Mouse (Mus musculus): ENCODE results near the gene Sh3d21. TPM values are rescaled to one million over a fixed set of nuclear protein-coding genes. Genes with fewer than 3 reads are reported as not detected.
"Not testable (repeated sequence)": the region's sequence is repeated elsewhere in the genome, so short reads cannot be mapped to it uniquely, and the experiment has no call there.

Sh3d21 gene
- polyA plus RNA-seq, 1 experiment from 2014 or later: 2.1 TPM

GRCm38 (mm10) chr4:126197485-126197884, 34.2 kb upstream of the Sh3d21 start:
- H3K9ac ChIP-seq: no peak overlapping the region
- no peak overlapping the region for H3K4me2 ChIP-seq (replicated peaks)
- 81% methylated on average over 3 of the region's 3 CpGs for WGBS
- H3K27ac ChIP-seq: no peak overlapping the region
- peaks cover 13% of the 10 kb centered on the region for H3K36me3 ChIP-seq
- H3K4me3 ChIP-seq: no peak overlapping the region
- no peaks in the 10 kb centered on the region for H3K9me3 ChIP-seq
- peaks cover 23% of the 10 kb centered on the region for H3K4me1 ChIP-seq
- no peak for ATAC-seq (ENCODE audit: low FRiP score, low read depth)
- no peaks in the 10 kb centered on the region for H3K27me3 ChIP-seq (replicated peaks)

GRCm38 (mm10) chr4:126194916-126195315, 31.6 kb upstream of the Sh3d21 start:
- no peaks in the 10 kb centered on the region for H3K27me3 ChIP-seq (replicated peaks)
- no peak overlapping the region for H3K4me2 ChIP-seq (replicated peaks)
- ATAC-seq (ENCODE audit: low FRiP score, low read depth): no peak
- no peak overlapping the region for H3K27ac ChIP-seq
- H3K9ac ChIP-seq: no peak overlapping the region
- H3K4me1 ChIP-seq: peaks cover 8% of the 10 kb centered on the region; the same call in 1 of the 2 replicates
- no peak overlapping the region for H3K4me3 ChIP-seq
- peaks cover 23% of the 10 kb centered on the region for H3K36me3 ChIP-seq
- H3K9me3 ChIP-seq: no peaks in the 10 kb centered on the region
- 98% methylated on average over 4 of the region's 4 CpGs for WGBS

- Histone ChIP-seq H3K4me2 (replicated peaks) (no peak overlapping the region), H3K27ac (no peak overlapping the region), H3K9me3 (no peaks in the 10 kb centered on the region), H3K4me1 (peaks cover 3% of the 10 kb centered on the region; the same call in 1 of the 2 replicates), H3K36me3 (peaks cover 23% of the 10 kb centered on the region), H3K9ac (no peak overlapping the region), H3K4me3 (no peak overlapping the region), H3K27me3 (replicated peaks) (no peaks in the 10 kb centered on the region)
- ATAC-seq (ENCODE audit: low FRiP score, low read depth): no peak
Measured at GRCm38 (mm10) chr4:126194216-126194615, 30.9 kb upstream of the Sh3d21 start.

- Histone ChIP-seq H3K4me3 (no peak overlapping the region), H3K4me1 (no peaks in the 10 kb centered on the region), H3K27ac (no peak overlapping the region), H3K9me3 (no peaks in the 10 kb centered on the region), H3K27me3 (replicated peaks) (no peaks in the 10 kb centered on the region), H3K4me2 (replicated peaks) (no peak overlapping the region), H3K9ac (no peak overlapping the region), H3K36me3 (peaks cover 27% of the 10 kb centered on the region)
- no peak for ATAC-seq (ENCODE audit: low FRiP score, low read depth)
- WGBS: 99% methylated on average over 2 of the region's 2 CpGs
Measured at GRCm38 (mm10) chr4:126190636-126191035, 27.3 kb upstream of the Sh3d21 start.

- ATAC-seq (ENCODE audit: low FRiP score, low read depth): no peak
- Histone ChIP-seq H3K4me2 (replicated peaks) (no peak overlapping the region), H3K27ac (no peak overlapping the region), H3K27me3 (replicated peaks) (no peaks in the 10 kb centered on the region), H3K9ac (no peak overlapping the region), H3K9me3 (no peaks in the 10 kb centered on the region), H3K36me3 (peaks cover 23% of the 10 kb centered on the region; the same call in 1 of the 2 replicates), H3K4me3 (no peak overlapping the region), H3K4me1 (no peaks in the 10 kb centered on the region)
- 93% methylated on average over 3 of the region's 3 CpGs for WGBS
Measured at GRCm38 (mm10) chr4:126187096-126187495, 23.8 kb upstream of the Sh3d21 start.

GRCm38 (mm10) chr4:126183034-126183433, 19.7 kb upstream of the Sh3d21 start:
- no peak overlapping the region for H3K27ac ChIP-seq
- peaks cover 40% of the 10 kb centered on the region for H3K36me3 ChIP-seq
- no peaks in the 10 kb centered on the region for H3K9me3 ChIP-seq
- no peak for ATAC-seq (ENCODE audit: low FRiP score, low read depth)
- no peak overlapping the region for H3K4me2 ChIP-seq (replicated peaks)
- no peak overlapping the region for H3K4me3 ChIP-seq
- H3K9ac ChIP-seq: no peak overlapping the region
- no peaks in the 10 kb centered on the region for H3K27me3 ChIP-seq (replicated peaks)
- WGBS: 96% methylated on average over 5 of the region's 5 CpGs
- H3K4me1 ChIP-seq: no peaks in the 10 kb centered on the region

GRCm38 (mm10) chr4:126181170-126181957, 18.1 kb upstream of the Sh3d21 start:
- no peaks in the 10 kb centered on the region for H3K27me3 ChIP-seq (replicated peaks)
- H3K36me3 ChIP-seq: peaks cover 53% of the 10 kb centered on the region
- no peaks in the 10 kb centered on the region for H3K9me3 ChIP-seq
- no peak overlapping the region for H3K4me2 ChIP-seq (replicated peaks)
- no peak for ATAC-seq (ENCODE audit: low FRiP score, low read depth)
- 77% methylated on average over 7 of the region's 7 CpGs for WGBS
- H3K27ac ChIP-seq: no peak overlapping the region
- H3K9ac ChIP-seq: no peak overlapping the region
- no peak overlapping the region for H3K4me3 ChIP-seq
- H3K4me1 ChIP-seq: no peaks in the 10 kb centered on the region

- peaks cover 81% of the 10 kb centered on the region for H3K36me3 ChIP-seq
- H3K4me3 ChIP-seq; H3K4me1 ChIP-seq; H3K9ac ChIP-seq; ATAC-seq (ENCODE audit: low FRiP score, low read depth); H3K9me3 ChIP-seq; H3K27ac ChIP-seq; H3K27me3 ChIP-seq (replicated peaks); H3K4me2 ChIP-seq (replicated peaks): not testable (repeated sequence)
- 93% methylated on average over 7 of the region's 7 CpGs for WGBS
Measured at GRCm38 (mm10) chr4:126175980-126176379, 12.7 kb upstream of the Sh3d21 start.

GRCm38 (mm10) chr4:126173800-126174199, 10.5 kb upstream of the Sh3d21 start:
- no peaks in the 10 kb centered on the region for H3K27me3 ChIP-seq (replicated peaks)
- peaks cover 84% of the 10 kb centered on the region for H3K36me3 ChIP-seq
- H3K9ac ChIP-seq: no peak overlapping the region
- H3K27ac ChIP-seq: no peak overlapping the region
- no peaks in the 10 kb centered on the region for H3K9me3 ChIP-seq
- no peaks in the 10 kb centered on the region for H3K4me1 ChIP-seq
- H3K4me3 ChIP-seq: no peak overlapping the region
- 91% methylated on average over 5 of the region's 5 CpGs for WGBS
- H3K4me2 ChIP-seq (replicated peaks): no peak overlapping the region
- ATAC-seq (ENCODE audit: low FRiP score, low read depth): no peak

- 97% methylated on average over 5 of the region's 5 CpGs for WGBS
- not testable (repeated sequence) for H3K4me1 ChIP-seq; H3K9me3 ChIP-seq; H3K4me3 ChIP-seq; H3K9ac ChIP-seq; H3K27ac ChIP-seq; ATAC-seq (ENCODE audit: low FRiP score, low read depth); H3K27me3 ChIP-seq (replicated peaks); H3K4me2 ChIP-seq (replicated peaks)
- peaks cover 88% of the 10 kb centered on the region for H3K36me3 ChIP-seq
Measured at GRCm38 (mm10) chr4:126170737-126171136, 7.4 kb upstream of the Sh3d21 start.

GRCm38 (mm10) chr4:126168851-126169250, 5.6 kb upstream of the Sh3d21 start:
- Histone ChIP-seq H3K4me2 (replicated peaks) (no peak overlapping the region), H3K4me3 (no peak overlapping the region), H3K27me3 (replicated peaks) (no peaks in the 10 kb centered on the region), H3K9me3 (no peaks in the 10 kb centered on the region), H3K27ac (no peak overlapping the region), H3K36me3 (peaks cover 75% of the 10 kb centered on the region), H3K9ac (no peak overlapping the region), H3K4me1 (no peaks in the 10 kb centered on the region)
- no peak for ATAC-seq (ENCODE audit: low FRiP score, low read depth)
- 95% methylated on average over 6 of the region's 6 CpGs for WGBS

- Histone ChIP-seq H3K9ac (no peak overlapping the region), H3K27me3 (replicated peaks) (no peaks in the 10 kb centered on the region), H3K9me3 (no peaks in the 10 kb centered on the region), H3K4me3 (no peak overlapping the region), H3K4me1 (peaks cover 11% of the 10 kb centered on the region), H3K36me3 (peaks cover 51% of the 10 kb centered on the region), H3K4me2 (replicated peaks) (no peak overlapping the region), H3K27ac (no peak overlapping the region)
- ATAC-seq (ENCODE audit: low FRiP score, low read depth): no peak
- WGBS: 79% methylated on average over 3 of the region's 3 CpGs
Measured at GRCm38 (mm10) chr4:126166084-126166483, 2.8 kb upstream of the Sh3d21 start.

- 62% methylated on average over 10 of the region's 10 CpGs for WGBS
Measured at GRCm38 (mm10) chr4:126165092-126165491, 1.8 kb upstream of the Sh3d21 start.

More at GRCm38 (mm10) chr4:126165092-126165491, 1.8 kb upstream of the Sh3d21 start:
- not testable (repeated sequence) for H3K9me3 ChIP-seq; ATAC-seq (ENCODE audit: low FRiP score, low read depth); H3K27ac ChIP-seq; H3K4me3 ChIP-seq; H3K4me2 ChIP-seq (replicated peaks); H3K9ac ChIP-seq; H3K27me3 ChIP-seq (replicated peaks)
- peaks cover 11% of the 10 kb centered on the region for H3K4me1 ChIP-seq
- peaks cover 44% of the 10 kb centered on the region for H3K36me3 ChIP-seq
